Mouse (Mus musculus): ENCODE results near the gene Klhl2. TPM values are rescaled to one million over a fixed set of nuclear protein-coding genes. Genes with fewer than 3 reads are reported as not detected.

The Klhl2 gene
- polyA plus RNA-seq, 1 experiment from 2014 or later: 32.4 TPM

GRCm38 (mm10) chr8:64770814-64771213 lies 79.0 kb downstream of the Klhl2 start:
- H3K27ac ChIP-seq (replicated peaks; ENCODE audit: low read depth, low read length): no peak overlapping the region
- no peak for DNase-seq
- no peaks in the 10 kb centered on the region for H3K9me3 ChIP-seq (ENCODE audit: control insufficient read depth, low read length)
- H3K27me3 ChIP-seq (ENCODE audit: control insufficient read depth, insufficient read depth, low read length): no peaks in the 10 kb centered on the region
- WGBS: 90% methylated on average over 7 of the region's 7 CpGs
- no peaks in the 10 kb centered on the region for H3K36me3 ChIP-seq (ENCODE audit: control insufficient read depth, insufficient read depth, low read length)
- H3K4me3 ChIP-seq (replicated peaks; ENCODE audit: low read depth, low read length): no peak overlapping the region
- no peak overlapping the region for H3K9ac ChIP-seq (replicated peaks; ENCODE audit: low read length)
- H3K4me1 ChIP-seq (ENCODE audit: control insufficient read depth, insufficient read depth, low read length): no peaks in the 10 kb centered on the region
- no peak for ATAC-seq (ENCODE audit: low FRiP score, low TSS enrichment)
- H3K4me2 ChIP-seq (ENCODE audit: low read length): no peak overlapping the region

- ATAC-seq (ENCODE audit: low FRiP score, low TSS enrichment) (no peak), DNase-seq (no peak)
- H3K9me3 ChIP-seq (ENCODE audit: control insufficient read depth, low read length): no peaks in the 10 kb centered on the region
- no peaks in the 10 kb centered on the region for H3K4me1 ChIP-seq (ENCODE audit: control insufficient read depth, insufficient read depth, low read length)
- no peak overlapping the region for H3K27ac ChIP-seq (replicated peaks; ENCODE audit: low read depth, low read length)
- no peak overlapping the region for H3K9ac ChIP-seq (replicated peaks; ENCODE audit: low read length)
- H3K36me3 ChIP-seq (ENCODE audit: control insufficient read depth, insufficient read depth, low read length): no peaks in the 10 kb centered on the region
- no peak overlapping the region for H3K4me2 ChIP-seq (ENCODE audit: low read length)
- H3K4me3 ChIP-seq (replicated peaks; ENCODE audit: low read depth, low read length): no peak overlapping the region
- H3K27me3 ChIP-seq (ENCODE audit: control insufficient read depth, insufficient read depth, low read length): no peaks in the 10 kb centered on the region
- WGBS: 82% methylated on average over 7 of the region's 7 CpGs
These were observed 80.2 kb downstream of the Klhl2 start for GRCm38 (mm10) chr8:64769586-64769985.

GRCm38 (mm10) chr8:64768645-64769044 lies 81.2 kb downstream of the Klhl2 start:
- H3K9me3 ChIP-seq (ENCODE audit: control insufficient read depth, low read length): no peaks in the 10 kb centered on the region
- no peak overlapping the region for H3K4me2 ChIP-seq (ENCODE audit: low read length)
- H3K4me1 ChIP-seq (ENCODE audit: control insufficient read depth, insufficient read depth, low read length): no peaks in the 10 kb centered on the region
- no peak overlapping the region for H3K27ac ChIP-seq (replicated peaks; ENCODE audit: low read depth, low read length)
- H3K36me3 ChIP-seq (ENCODE audit: control insufficient read depth, insufficient read depth, low read length): no peaks in the 10 kb centered on the region
- 79% methylated on average over 9 of the region's 9 CpGs for WGBS
- no peak for ATAC-seq (ENCODE audit: low FRiP score, low TSS enrichment)
- no peak for DNase-seq
- no peak overlapping the region for H3K4me3 ChIP-seq (replicated peaks; ENCODE audit: low read depth, low read length)
- H3K9ac ChIP-seq (replicated peaks; ENCODE audit: low read length): no peak overlapping the region
- H3K27me3 ChIP-seq (ENCODE audit: control insufficient read depth, insufficient read depth, low read length): no peaks in the 10 kb centered on the region

- Histone ChIP-seq H3K4me3 (replicated peaks; ENCODE audit: low read depth, low read length) (no peak overlapping the region), H3K4me2 (ENCODE audit: low read length) (no peak overlapping the region), H3K4me1 (ENCODE audit: control insufficient read depth, insufficient read depth, low read length) (no peaks in the 10 kb centered on the region), H3K36me3 (ENCODE audit: control insufficient read depth, insufficient read depth, low read length) (no peaks in the 10 kb centered on the region), H3K9ac (replicated peaks; ENCODE audit: low read length) (no peak overlapping the region), H3K9me3 (ENCODE audit: control insufficient read depth, low read length) (no peaks in the 10 kb centered on the region), H3K27me3 (ENCODE audit: control insufficient read depth, insufficient read depth, low read length) (no peaks in the 10 kb centered on the region), H3K27ac (replicated peaks; ENCODE audit: low read depth, low read length) (no peak overlapping the region)
- WGBS: 96% methylated on average over 9 of the region's 9 CpGs
- no peak for DNase-seq
- ATAC-seq (ENCODE audit: low FRiP score, low TSS enrichment): no peak
These were observed 82.8 kb downstream of the Klhl2 start for GRCm38 (mm10) chr8:64767047-64767446.

GRCm38 (mm10) chr8:64764075-64764474 lies 85.7 kb downstream of the Klhl2 start:
- H3K27me3 ChIP-seq (ENCODE audit: control insufficient read depth, insufficient read depth, low read length): no peaks in the 10 kb centered on the region
- ATAC-seq (ENCODE audit: low FRiP score, low TSS enrichment): no peak

GRCm38 (mm10) chr8:64762751-64763150 lies 87.1 kb downstream of the Klhl2 start:
- Histone ChIP-seq H3K9ac (replicated peaks; ENCODE audit: low read length) (no peak overlapping the region), H3K4me2 (ENCODE audit: low read length) (no peak overlapping the region), H3K27me3 (ENCODE audit: control insufficient read depth, insufficient read depth, low read length) (no peaks in the 10 kb centered on the region), H3K4me3 (replicated peaks; ENCODE audit: low read depth, low read length) (no peak overlapping the region), H3K9me3 (ENCODE audit: control insufficient read depth, low read length) (no peaks in the 10 kb centered on the region), H3K4me1 (ENCODE audit: control insufficient read depth, insufficient read depth, low read length) (no peaks in the 10 kb centered on the region), H3K36me3 (ENCODE audit: control insufficient read depth, insufficient read depth, low read length) (peaks cover 4% of the 10 kb centered on the region; the same call in 1 of the 2 replicates), H3K27ac (replicated peaks; ENCODE audit: low read depth, low read length) (no peak overlapping the region)
- WGBS: 85% methylated on average over 1 of the region's 1 CpGs
- DNase-seq (no peak), ATAC-seq (ENCODE audit: low FRiP score, low TSS enrichment) (no peak)

More at GRCm38 (mm10) chr8:64764075-64764474, 85.7 kb downstream of the Klhl2 start:
- Histone ChIP-seq H3K4me2 (ENCODE audit: low read length) (no peak overlapping the region), H3K27ac (replicated peaks; ENCODE audit: low read depth, low read length) (no peak overlapping the region), H3K4me3 (replicated peaks; ENCODE audit: low read depth, low read length) (no peak overlapping the region), H3K36me3 (ENCODE audit: control insufficient read depth, insufficient read depth, low read length) (no peaks in the 10 kb centered on the region), H3K4me1 (ENCODE audit: control insufficient read depth, insufficient read depth, low read length) (no peaks in the 10 kb centered on the region), H3K9ac (replicated peaks; ENCODE audit: low read length) (no peak overlapping the region), H3K9me3 (ENCODE audit: control insufficient read depth, low read length) (no peaks in the 10 kb centered on the region)
- 91% methylated on average over 9 of the region's 9 CpGs for WGBS
- DNase-seq: no peak

- H3K4me2 ChIP-seq (ENCODE audit: low read length): no peak overlapping the region
- DNase-seq: peak; percentile 58
- 75% methylated on average over 8 of the region's 8 CpGs for WGBS
- no peak for ATAC-seq (ENCODE audit: low FRiP score, low TSS enrichment)
- H3K4me3 ChIP-seq (replicated peaks; ENCODE audit: low read depth, low read length): no peak overlapping the region
- H3K36me3 ChIP-seq (ENCODE audit: control insufficient read depth, insufficient read depth, low read length): peaks cover 5% of the 10 kb centered on the region
- no peaks in the 10 kb centered on the region for H3K4me1 ChIP-seq (ENCODE audit: control insufficient read depth, insufficient read depth, low read length)
- no peak overlapping the region for H3K27ac ChIP-seq (replicated peaks; ENCODE audit: low read depth, low read length)
- H3K9ac ChIP-seq (replicated peaks; ENCODE audit: low read length): no peak overlapping the region
- H3K9me3 ChIP-seq (ENCODE audit: control insufficient read depth, low read length): no peaks in the 10 kb centered on the region
- no peaks in the 10 kb centered on the region for H3K27me3 ChIP-seq (ENCODE audit: control insufficient read depth, insufficient read depth, low read length)
These were observed 88.4 kb downstream of the Klhl2 start for GRCm38 (mm10) chr8:64761430-64761829.

- H3K9me3 ChIP-seq (ENCODE audit: control insufficient read depth, low read length): no peaks in the 10 kb centered on the region
- H3K4me2 ChIP-seq (ENCODE audit: low read length): no peak overlapping the region
- WGBS: 92% methylated on average over 15 of the region's 15 CpGs
- DNase-seq (no peak), ATAC-seq (ENCODE audit: low FRiP score, low TSS enrichment) (no peak)
- no peak overlapping the region for H3K4me3 ChIP-seq (replicated peaks; ENCODE audit: low read depth, low read length)
- peaks cover 15% of the 10 kb centered on the region for H3K36me3 ChIP-seq (ENCODE audit: control insufficient read depth, insufficient read depth, low read length)
- no peak overlapping the region for H3K9ac ChIP-seq (replicated peaks; ENCODE audit: low read length)
- no peaks in the 10 kb centered on the region for H3K27me3 ChIP-seq (ENCODE audit: control insufficient read depth, insufficient read depth, low read length)
- H3K4me1 ChIP-seq (ENCODE audit: control insufficient read depth, insufficient read depth, low read length): no peaks in the 10 kb centered on the region
- H3K27ac ChIP-seq (replicated peaks; ENCODE audit: low read depth, low read length): no peak overlapping the region
These were observed 91.9 kb downstream of the Klhl2 start for GRCm38 (mm10) chr8:64757956-64758355.

- WGBS: 91% methylated on average over 10 of the region's 10 CpGs
- H3K36me3 ChIP-seq (ENCODE audit: control insufficient read depth, insufficient read depth, low read length): peaks cover 31% of the 10 kb centered on the region
- ATAC-seq (ENCODE audit: low FRiP score, low TSS enrichment) (no peak), DNase-seq (no peak)
- no peaks in the 10 kb centered on the region for H3K9me3 ChIP-seq (ENCODE audit: control insufficient read depth, low read length)
- no peak overlapping the region for H3K4me3 ChIP-seq (replicated peaks; ENCODE audit: low read depth, low read length)
- H3K27me3 ChIP-seq (ENCODE audit: control insufficient read depth, insufficient read depth, low read length): no peaks in the 10 kb centered on the region
- no peaks in the 10 kb centered on the region for H3K4me1 ChIP-seq (ENCODE audit: control insufficient read depth, insufficient read depth, low read length)
- no peak overlapping the region for H3K4me2 ChIP-seq (ENCODE audit: low read length)
- no peak overlapping the region for H3K27ac ChIP-seq (replicated peaks; ENCODE audit: low read depth, low read length)
- no peak overlapping the region for H3K9ac ChIP-seq (replicated peaks; ENCODE audit: low read length)
These were observed 103.4 kb downstream of the Klhl2 start for GRCm38 (mm10) chr8:64746215-64747058.

All from midbrain, embryonic 14.5 days (tissue).